Mouse (Mus musculus): ENCODE results near the gene Elane. TPM values are rescaled to one million over a fixed set of nuclear protein-coding genes. Genes with fewer than 3 reads are reported as not detected.
A peak's percentile ranks its signal among the peaks of the same experiment; 100 is the strongest.

Elane gene
- polyA plus RNA-seq, 1 experiment from 2014 or later = 0.76 TPM

- Histone ChIP-seq H3K9me3 (ENCODE audit: low read length) (no peaks in the 10 kb centered on the region), H3K4me1 (ENCODE audit: insufficient read depth, low read length) (peaks cover 71% of the 10 kb centered on the region), H3K4me3 (ENCODE audit: low read length) (peak overlapping the region; percentile 98), H3K4me2 (replicated peaks; ENCODE audit: low read depth, low read length) (peak overlapping the region; percentile 100), H3K27ac (ENCODE audit: low read length) (peak overlapping the region; percentile 100), H3K9ac (replicated peaks; ENCODE audit: low read length) (peak overlapping the region; percentile 100), H3K27me3 (ENCODE audit: insufficient read depth, low read length) (no peaks in the 10 kb centered on the region), H3K36me3 (ENCODE audit: insufficient read depth, low read length) (peaks cover 50% of the 10 kb centered on the region)
- WGBS = 16% methylated on average over 7 of the region's 7 CpGs
- no peak for ATAC-seq (ENCODE audit: low FRiP score, low TSS enrichment)
Measured at GRCm38 (mm10) chr10:79856704-79857451, 29.2 kb upstream of the Elane start.

- Histone ChIP-seq H3K4me1 (ENCODE audit: insufficient read depth, low read length) (peaks cover 69% of the 10 kb centered on the region), H3K27ac (ENCODE audit: low read length) (peak overlapping the region; percentile 100), H3K9me3 (ENCODE audit: low read length) (no peaks in the 10 kb centered on the region), H3K36me3 (ENCODE audit: insufficient read depth, low read length) (peaks cover 56% of the 10 kb centered on the region), H3K9ac (replicated peaks; ENCODE audit: low read length) (peak overlapping the region; percentile 100), H3K27me3 (ENCODE audit: insufficient read depth, low read length) (no peaks in the 10 kb centered on the region), H3K4me3 (ENCODE audit: low read length) (peak overlapping the region; percentile 98), H3K4me2 (replicated peaks; ENCODE audit: low read depth, low read length) (peak overlapping the region; percentile 100)
- 14% methylated on average over 4 of the region's 4 CpGs for WGBS
- no peak for ATAC-seq (ENCODE audit: low FRiP score, low TSS enrichment)
Measured at GRCm38 (mm10) chr10:79857452-79857811, 28.6 kb upstream of the Elane start.

DNA sequence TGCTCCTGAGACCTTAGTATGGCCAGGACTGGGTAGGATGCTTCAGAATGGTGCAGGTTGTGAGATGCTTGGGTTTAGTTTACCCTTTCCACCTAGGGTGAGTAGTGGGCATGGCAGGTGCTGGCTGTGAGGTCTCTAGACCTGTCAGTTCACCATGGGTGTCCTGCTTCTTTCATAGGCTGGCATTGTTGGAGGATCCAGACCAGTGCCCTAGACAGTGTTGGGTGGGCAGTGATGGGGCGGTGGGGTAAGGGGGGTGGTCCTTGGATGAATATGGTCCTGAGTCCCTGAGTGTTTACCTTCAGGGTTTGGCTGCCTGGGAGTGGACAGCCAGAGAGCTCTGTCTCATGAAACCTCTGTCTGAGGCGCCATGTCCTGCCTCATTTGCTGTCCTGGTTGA lies 28.2 kb upstream of the Elane start:
- Histone ChIP-seq H3K4me1 (ENCODE audit: insufficient read depth, low read length) (peaks cover 66% of the 10 kb centered on the region), H3K27ac (ENCODE audit: low read length) (peak overlapping the region; percentile 100), H3K36me3 (ENCODE audit: insufficient read depth, low read length) (peaks cover 60% of the 10 kb centered on the region), H3K9me3 (ENCODE audit: low read length) (no peaks in the 10 kb centered on the region), H3K4me3 (ENCODE audit: low read length) (peak overlapping the region; percentile 98), H3K9ac (replicated peaks; ENCODE audit: low read length) (peak overlapping the region; percentile 100), H3K27me3 (ENCODE audit: insufficient read depth, low read length) (no peaks in the 10 kb centered on the region), H3K4me2 (replicated peaks; ENCODE audit: low read depth, low read length) (peak overlapping the region; percentile 100)
- ATAC-seq (ENCODE audit: low FRiP score, low TSS enrichment) = no peak
- WGBS = 57% methylated on average over 2 of the region's 2 CpGs

- Histone ChIP-seq H3K36me3 (ENCODE audit: insufficient read depth, low read length) (peaks cover 67% of the 10 kb centered on the region), H3K9ac (replicated peaks; ENCODE audit: low read length) (peak overlapping the region; percentile 100), H3K27ac (ENCODE audit: low read length) (peak overlapping the region; percentile 100; the same call in 1 of the 2 replicates), H3K4me2 (replicated peaks; ENCODE audit: low read depth, low read length) (peak overlapping the region; percentile 100), H3K27me3 (ENCODE audit: insufficient read depth, low read length) (no peaks in the 10 kb centered on the region), H3K4me1 (ENCODE audit: insufficient read depth, low read length) (peaks cover 62% of the 10 kb centered on the region), H3K4me3 (ENCODE audit: low read length) (peak overlapping the region; percentile 98), H3K9me3 (ENCODE audit: low read length) (no peaks in the 10 kb centered on the region)
- ATAC-seq (ENCODE audit: low FRiP score, low TSS enrichment) = no peak
- WGBS = 43% methylated on average over 17 of the region's 17 CpGs
Measured at GRCm38 (mm10) chr10:79858416-79859074, 27.5 kb upstream of the Elane start.

DNA sequence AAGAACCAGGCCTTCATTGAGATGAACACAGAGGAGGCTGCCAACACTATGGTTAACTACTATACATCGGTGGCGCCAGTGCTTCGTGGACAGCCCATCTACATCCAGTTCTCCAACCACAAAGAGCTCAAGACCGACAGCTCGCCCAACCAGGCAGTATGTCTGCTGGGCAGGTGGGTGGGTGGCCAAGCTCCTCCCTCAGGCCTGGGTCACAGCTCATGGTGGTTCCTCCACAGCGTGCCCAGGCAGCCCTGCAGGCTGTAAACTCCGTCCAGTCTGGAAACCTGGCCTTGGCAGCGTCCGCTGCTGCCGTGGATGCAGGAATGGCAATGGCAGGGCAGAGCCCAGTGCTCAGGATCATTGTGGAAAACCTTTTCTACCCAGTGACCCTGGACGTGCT lies 26.9 kb upstream of the Elane start:
- H3K9me3 ChIP-seq (ENCODE audit: low read length) = no peaks in the 10 kb centered on the region
- peaks cover 71% of the 10 kb centered on the region for H3K36me3 ChIP-seq (ENCODE audit: insufficient read depth, low read length)
- H3K9ac ChIP-seq (replicated peaks; ENCODE audit: low read length) = 0 out of 2 replicates have a peak overlapping the region, but pooled peaks have one; percentile 11
- H3K27ac ChIP-seq (ENCODE audit: low read length) = no peak overlapping the region
- 64% methylated on average over 11 of the region's 11 CpGs for WGBS
- H3K4me1 ChIP-seq (ENCODE audit: insufficient read depth, low read length) = peaks cover 62% of the 10 kb centered on the region
- ATAC-seq (ENCODE audit: low FRiP score, low TSS enrichment) = no peak
- H3K4me2 ChIP-seq (replicated peaks; ENCODE audit: low read depth, low read length) = no peak overlapping the region
- no peak overlapping the region for H3K4me3 ChIP-seq (ENCODE audit: low read length)
- H3K27me3 ChIP-seq (ENCODE audit: insufficient read depth, low read length) = no peaks in the 10 kb centered on the region

DNA sequence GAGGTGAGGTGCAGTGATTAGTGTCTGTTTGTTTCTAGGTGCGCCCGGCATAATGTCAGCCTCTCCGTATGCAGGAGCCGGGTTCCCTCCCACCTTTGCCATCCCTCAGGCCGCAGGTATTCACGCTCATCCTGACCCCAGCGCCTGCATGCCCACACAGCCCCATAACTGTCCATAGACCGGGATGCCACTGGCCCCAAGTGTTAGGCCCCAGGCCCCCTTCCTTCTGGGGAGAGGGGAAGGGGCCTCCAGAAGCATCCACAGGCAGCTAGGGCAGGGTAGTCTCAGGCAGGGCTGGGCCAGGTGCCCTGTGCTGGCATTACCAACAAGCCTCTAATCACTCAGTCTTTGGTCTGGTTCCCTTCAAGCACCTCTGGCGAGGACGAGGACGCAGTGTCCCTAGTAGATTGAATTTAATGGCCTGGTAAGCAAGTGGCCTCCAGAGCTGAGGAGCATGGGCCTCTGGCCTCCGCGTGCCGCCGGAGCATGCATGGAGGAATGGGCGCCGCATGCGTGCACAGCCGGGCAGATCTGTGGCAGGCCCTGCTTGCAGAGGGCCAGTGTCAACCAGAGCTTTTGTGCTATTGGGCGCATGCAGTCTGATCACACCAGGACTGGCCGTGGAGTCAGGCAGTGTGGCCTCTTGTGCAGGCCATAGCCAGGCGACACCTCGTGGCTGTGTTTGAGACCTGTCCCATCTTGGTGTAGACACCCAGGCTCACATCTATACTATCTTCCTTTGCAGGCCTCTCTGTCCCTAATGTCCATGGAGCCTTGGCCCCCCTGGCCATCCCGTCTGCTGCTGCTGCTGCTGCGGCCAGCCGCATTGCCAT lies 25.8 kb upstream of the Elane start:
- peaks cover 66% of the 10 kb centered on the region for H3K4me1 ChIP-seq (ENCODE audit: insufficient read depth, low read length)

GRCm38 (mm10) chr10:79861230-79862048 lies 24.6 kb upstream of the Elane start:
- Histone ChIP-seq H3K4me3 (ENCODE audit: low read length) (no peak overlapping the region), H3K27ac (ENCODE audit: low read length) (peak overlapping the region; percentile 68), H3K4me2 (replicated peaks; ENCODE audit: low read depth, low read length) (no peak overlapping the region), H3K36me3 (ENCODE audit: insufficient read depth, low read length) (peaks cover 77% of the 10 kb centered on the region), H3K4me1 (ENCODE audit: insufficient read depth, low read length) (peaks cover 63% of the 10 kb centered on the region), H3K27me3 (ENCODE audit: insufficient read depth, low read length) (no peaks in the 10 kb centered on the region), H3K9me3 (ENCODE audit: low read length) (no peaks in the 10 kb centered on the region), H3K9ac (replicated peaks; ENCODE audit: low read length) (0 out of 2 replicates have a peak overlapping the region, but pooled peaks have one; percentile 11)
- WGBS = 49% methylated on average over 25 of the region's 25 CpGs
- peak; percentile 29; the same call in 1 of the 2 replicates for ATAC-seq (ENCODE audit: low FRiP score, low TSS enrichment)

More for the DNA sequence above, 25.8 kb upstream of the Elane start:
- Histone ChIP-seq H3K9me3 (ENCODE audit: low read length) (no peaks in the 10 kb centered on the region), H3K36me3 (ENCODE audit: insufficient read depth, low read length) (peaks cover 80% of the 10 kb centered on the region), H3K27me3 (ENCODE audit: insufficient read depth, low read length) (no peaks in the 10 kb centered on the region), H3K9ac (replicated peaks; ENCODE audit: low read length) (0 out of 2 replicates have a peak overlapping the region, but pooled peaks have one; percentile 11), H3K4me3 (ENCODE audit: low read length) (no peak overlapping the region), H3K27ac (ENCODE audit: low read length) (peak overlapping the region; percentile 68), H3K4me2 (replicated peaks; ENCODE audit: low read depth, low read length) (no peak overlapping the region)
- ATAC-seq (ENCODE audit: low FRiP score, low TSS enrichment) = no peak
- 85% methylated on average over 26 of the region's 26 CpGs for WGBS

DNA sequence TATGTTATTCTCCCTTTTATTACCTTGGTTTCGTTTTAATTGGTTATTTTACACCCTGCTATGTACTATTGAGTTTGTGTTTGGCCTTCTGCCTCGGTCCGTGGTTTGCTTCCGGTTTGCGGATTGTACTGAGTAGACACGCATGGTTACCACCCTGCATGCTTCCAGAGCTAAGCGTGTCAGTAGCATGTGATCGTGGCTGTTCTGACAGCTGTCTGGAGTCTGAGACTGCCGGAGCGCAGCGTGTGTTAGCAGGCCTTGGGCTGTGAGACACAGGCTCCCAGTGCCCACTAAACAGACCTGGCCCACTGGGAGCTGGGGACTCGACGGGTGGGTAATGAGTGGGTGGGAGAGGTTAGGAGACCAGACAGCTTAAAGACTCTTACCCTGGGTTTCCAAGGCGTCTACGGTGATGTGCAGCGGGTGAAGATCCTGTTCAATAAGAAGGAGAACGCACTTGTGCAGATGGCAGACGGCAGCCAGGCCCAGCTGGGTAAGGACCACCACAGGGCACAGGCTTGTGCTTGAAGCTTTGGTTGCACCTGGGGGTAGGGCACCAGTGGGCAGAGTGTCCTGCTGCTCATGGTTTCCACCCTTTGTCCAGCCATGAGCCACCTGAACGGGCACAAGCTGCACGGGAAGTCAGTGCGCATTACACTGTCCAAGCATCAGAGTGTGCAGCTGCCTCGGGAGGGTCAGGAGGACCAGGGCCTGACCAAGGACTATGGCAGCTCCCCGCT lies 23.8 kb upstream of the Elane start:
- H3K4me3 ChIP-seq (ENCODE audit: low read length) = no peak overlapping the region
- ATAC-seq (ENCODE audit: low FRiP score, low TSS enrichment) = no peak
- no peaks in the 10 kb centered on the region for H3K27me3 ChIP-seq (ENCODE audit: insufficient read depth, low read length)
- peaks cover 75% of the 10 kb centered on the region for H3K36me3 ChIP-seq (ENCODE audit: insufficient read depth, low read length)
- H3K27ac ChIP-seq (ENCODE audit: low read length) = peak overlapping the region; percentile 53; the same call in 1 of the 2 replicates
- no peaks in the 10 kb centered on the region for H3K9me3 ChIP-seq (ENCODE audit: low read length)
- 75% methylated on average over 23 of the region's 23 CpGs for WGBS
- no peak overlapping the region for H3K9ac ChIP-seq (replicated peaks; ENCODE audit: low read length)
- no peak overlapping the region for H3K4me2 ChIP-seq (replicated peaks; ENCODE audit: low read depth, low read length)
- peaks cover 56% of the 10 kb centered on the region for H3K4me1 ChIP-seq (ENCODE audit: insufficient read depth, low read length)
